Mouse (Mus musculus): ENCODE measurements around the gene Gemin5. TPM values are rescaled to one million over a fixed set of nuclear protein-coding genes. Genes with fewer than 3 reads are reported as not detected.

Gemin5 gene
- total RNA-seq, 2 experiments from 2014 or later = 21.3 to 22.0 TPM

GRCm38 (mm10) chr11:58092541-58092940 lies 75.8 kb downstream of the Gemin5 start:
- intact Hi-C loops (cut with DNase I) = no loop called here
- DNase-seq = no peak

GRCm38 (mm10) chr11:58081716-58082115 lies 86.6 kb downstream of the Gemin5 start:
- DNase-seq = no peak
- intact Hi-C loops (cut with DNase I) = no loop called here

- intact Hi-C loops (cut with DNase I) = no loop called here
- no peak for DNase-seq
These were observed 91.1 kb downstream of the Gemin5 start for GRCm38 (mm10) chr11:58077270-58077669.

- intact Hi-C loops (cut with DNase I) = no loop called here
- DNase-seq = no peak
These were observed 95.4 kb downstream of the Gemin5 start for GRCm38 (mm10) chr11:58072978-58073377.

Other genes starting within 250 kb of the Gemin5 start
- 10 to 100 TPM; 97.9 to 100.0 TPM for gene Larp1, start 159.5 kb downstream of the Gemin5 start, total RNA-seq (2021)
- gene Gm12248, start 75.4 kb downstream of the Gemin5 start, total RNA-seq (2021) = not detected
- gene Cnot8, start 64.4 kb downstream of the Gemin5 start, total RNA-seq (2021) = 10 to 100 TPM; 58.3 to 62.8 TPM
- 10 to 100 TPM; 37.6 to 37.9 TPM for gene Mrpl22, start 3.1 kb upstream of the Gemin5 start, total RNA-seq (2021)
- gene Igtp, start 31.0 kb upstream of the Gemin5 start, total RNA-seq (2021) = under 1 TPM; 0.66 to 0.79 TPM
- gene Irgm2, start 31.1 kb upstream of the Gemin5 start, total RNA-seq (2021) = 1 to 10 TPM in 1 of 2 experiments, under 1 TPM in 1; 0.79 to 1.2 TPM
- gene 4930438A08Rik, start 106.3 kb upstream of the Gemin5 start, total RNA-seq (2021) = not detected
- 10 to 100 TPM; 30.4 to 32.2 TPM for gene Zfp692, start 138.5 kb upstream of the Gemin5 start, total RNA-seq (2021)
- gene Zfp672, start 161.8 kb upstream of the Gemin5 start, total RNA-seq (2021) = 10 to 100 TPM; 43.5 TPM
- 10 to 100 TPM; 44.2 to 48.8 TPM for gene Sh3bp5l, start 162.2 kb upstream of the Gemin5 start, total RNA-seq (2021)
- gene Lypd8, start 210.5 kb upstream of the Gemin5 start, total RNA-seq (2021) = not detected